In genomic region chr13:93839721-93840120, GRCm38 (mm10) we compare ENCODE assay signal across 7 mouse cellular contexts.
DNase-seq lines count a peak whose midpoint lies in the region; ATAC-seq lines count a peak whose summit lies in the region.

No protein-coding gene starts in this region.

- WGBS in forebrain, embryonic 16.5 days: 23% methylated on average over 2 of the region's 2 CpGs
- 41% methylated on average over 2 of the region's 2 CpGs for whole genome bisulfite sequencing in limb, embryonic 10.5 days
- 39% methylated on average over 2 of the region's 2 CpGs for WGBS in stomach, embryonic 15.5 days

- no peak overlapping the region for H3K4me3 ChIP-seq in forebrain, embryonic 16.5 days (replicated peaks; ENCODE audit: low read length)
- H3K4me3 ChIP-seq in limb, embryonic 10.5 days: peak overlapping the region; percentile 17; the same call in 1 of the 2 replicates
- no peak overlapping the region for H3K4me3 ChIP-seq in stomach, embryonic 15.5 days (replicated peaks)

- H3K9me3 ChIP-seq in forebrain, embryonic 16.5 days (ENCODE audit: control insufficient read depth, low read length): no peaks in the 10 kb centered on the region
- no peaks in the 10 kb centered on the region for H3K9me3 ChIP-seq in limb, embryonic 10.5 days (replicated peaks)
- no peaks in the 10 kb centered on the region for H3K9me3 ChIP-seq in stomach, embryonic 15.5 days

- no peaks in the 10 kb centered on the region for H3K27me3 ChIP-seq in forebrain, embryonic 16.5 days (replicated peaks; ENCODE audit: control insufficient read depth, insufficient read depth, low read length)
- no peaks in the 10 kb centered on the region for H3K27me3 ChIP-seq in limb, embryonic 10.5 days (ENCODE audit: low read depth, poor library complexity, severe bottlenecking)
- no peaks in the 10 kb centered on the region for H3K27me3 ChIP-seq in stomach, embryonic 15.5 days (replicated peaks)

- peak; percentile 29 for DNase-seq in retina, postnatal 1 day
- no peak for DNase-seq in retina, embryonic 14.5 days (ENCODE audit: low spot score)
- DNase-seq in limb, embryonic 10.5 days (ENCODE audit: low spot score): no peak
- DNase-seq in urinary bladder, postnatal 36 days (ENCODE audit: low spot score in 2 of 2): no peak
- no peak for DNase-seq in frontal cortex, postnatal 36 days (ENCODE audit: low spot score in 2 of 2)

- ATAC-seq in forebrain, embryonic 16.5 days: peak; percentile 27; the same call in 1 of the 2 replicates
- ATAC-seq in stomach, embryonic 15.5 days (ENCODE audit: insufficient read depth, low FRiP score, low read depth): no peak

- peaks cover 16% of the 10 kb centered on the region for H3K4me1 ChIP-seq in forebrain, embryonic 16.5 days (replicated peaks; ENCODE audit: control insufficient read depth, insufficient read depth, low read length)
- H3K4me1 ChIP-seq in limb, embryonic 10.5 days: peaks cover 54% of the 10 kb centered on the region
- H3K4me1 ChIP-seq in stomach, embryonic 15.5 days: peaks cover 20% of the 10 kb centered on the region; the same call in 1 of the 2 replicates

- no peak overlapping the region for H3K4me2 ChIP-seq in forebrain, embryonic 16.5 days (ENCODE audit: low read length)
- no peak overlapping the region for H3K4me2 ChIP-seq in stomach, embryonic 15.5 days

- peak overlapping the region; percentile 83 for H3K27ac ChIP-seq in forebrain, embryonic 16.5 days (ENCODE audit: low read length)
- H3K27ac ChIP-seq in limb, embryonic 10.5 days: peak overlapping the region; percentile 91
- H3K27ac ChIP-seq in stomach, embryonic 15.5 days: peak overlapping the region; percentile 60

- H3K36me3 ChIP-seq in forebrain, embryonic 16.5 days (ENCODE audit: control insufficient read depth, insufficient read depth): no peaks in the 10 kb centered on the region
- H3K36me3 ChIP-seq in limb, embryonic 10.5 days: no peaks in the 10 kb centered on the region
- H3K36me3 ChIP-seq in stomach, embryonic 15.5 days: no peaks in the 10 kb centered on the region

- H3K9ac ChIP-seq in forebrain, embryonic 16.5 days (replicated peaks; ENCODE audit: low read depth, low read length): no peak overlapping the region
- H3K9ac ChIP-seq in stomach, embryonic 15.5 days: no peak overlapping the region
